Mouse (Mus musculus) embryonic fibroblast, embryonic 13.5 days (primary cell): ENCODE results near the gene Stxbp1. TPM values are rescaled to one million over a fixed set of nuclear protein-coding genes. Genes with fewer than 3 reads are reported as not detected.
A peak's percentile ranks its signal among the peaks of the same experiment; 100 is the strongest.

ENCODE experiments used
- H3K27ac ChIP-seq: 2 replicates; pipeline ENCODE4 v1.5.1; 2012; ENCODE audit warnings: low read length, control low read depth, inconsistent platforms; ENCODE audit not compliant: insufficient read depth
- H3K4me1 ChIP-seq: 2 replicates; pipeline ENCODE4 v1.6.1; 2011; ENCODE audit warnings: low read length; ENCODE audit not compliant: control insufficient read depth, insufficient read depth
- H3K4me3 ChIP-seq: 2 replicates; pipeline ENCODE4 v1.5.1; 2011; ENCODE audit warnings: mild to moderate bottlenecking, control low read depth, low read length; ENCODE audit not compliant: insufficient read depth
- CTCF ChIP-seq: IDR thresholded peaks from 2 replicates; pipeline ENCODE4 v1.5.1; 2011; ENCODE audit warnings: mild to moderate bottlenecking, control low read depth, low read length, moderate library complexity, borderline replicate concordance; ENCODE audit not compliant: insufficient read depth
- POLR2A ChIP-seq: IDR thresholded peaks from 2 replicates; pipeline ENCODE4 v1.6.1; 2011; ENCODE audit warnings: low read depth, mild to moderate bottlenecking, control low read depth, low read length, moderate library complexity
- polyA plus RNA-seq: library from polyadenylated mRNA; stranded (reverse); fragments of >200 nt; gene quantifications from 2 replicates; pipeline ENCODE4 v1.2.4, GENCODE M21; 2011; ENCODE audit warnings: low read depth; ENCODE audit not compliant: missing spikeins, insufficient read length

Gene Stxbp1
- polyA plus RNA-seq, 1 experiment = 33.3 TPM

- Histone ChIP-seq H3K27ac (no peak overlapping the region), H3K4me1 (peaks cover 6% of the 10 kb centered on the region), H3K4me3 (no peak overlapping the region)
- TF ChIP-seq CTCF (no peak), POLR2A (no peak)
These were observed 48.6 kb downstream of the Stxbp1 start for GRCm38 (mm10) chr2:32798251-32798962.

GRCm38 (mm10) chr2:32795748-32796418, 51.2 kb downstream of the Stxbp1 start:
- Histone ChIP-seq H3K4me1 (peaks cover 6% of the 10 kb centered on the region), H3K4me3 (no peak overlapping the region), H3K27ac (no peak overlapping the region)
- TF ChIP-seq POLR2A (no peak), CTCF (no peak)

- H3K27ac ChIP-seq = no peak overlapping the region
- H3K4me3 ChIP-seq = no peak overlapping the region
- no peak for TF ChIP-seq POLR2A
- TF ChIP-seq CTCF = no peak
- H3K4me1 ChIP-seq = peaks cover 7% of the 10 kb centered on the region; the same call in 1 of the 2 replicates
These were observed 55.7 kb downstream of the Stxbp1 start for GRCm38 (mm10) chr2:32791297-32791696.

- no peak overlapping the region for H3K27ac ChIP-seq
- H3K4me1 ChIP-seq = peaks cover 7% of the 10 kb centered on the region; the same call in 1 of the 2 replicates
- H3K4me3 ChIP-seq = no peak overlapping the region
- TF ChIP-seq POLR2A = no peak
- TF ChIP-seq CTCF = no peak
These were observed 58.5 kb downstream of the Stxbp1 start for GRCm38 (mm10) chr2:32788581-32788980.

GRCm38 (mm10) chr2:32787176-32787575, 59.9 kb downstream of the Stxbp1 start:
- Histone ChIP-seq H3K27ac (no peak overlapping the region), H3K4me1 (peaks cover 7% of the 10 kb centered on the region; the same call in 1 of the 2 replicates), H3K4me3 (no peak overlapping the region)
- no peak for TF ChIP-seq POLR2A
- TF ChIP-seq CTCF = no peak

GRCm38 (mm10) chr2:32784048-32784681, 62.9 kb downstream of the Stxbp1 start, which contains the start of gene Cfap157:
Gene Cfap157, minus strand, starts transcription at chr2:32784428.
- peaks cover 7% of the 10 kb centered on the region; the same call in 1 of the 2 replicates for H3K4me1 ChIP-seq
- no peak within 1 kb of the TSS for H3K4me3 ChIP-seq
- H3K27ac ChIP-seq = no peak within 1 kb of the TSS
- TF ChIP-seq CTCF (no peak), POLR2A (no peak; the same call in 1 of the 2 replicates)

- H3K27ac ChIP-seq = no peak overlapping the region
- no peak overlapping the region for H3K4me3 ChIP-seq
- peaks cover 5% of the 10 kb centered on the region; the same call in 1 of the 2 replicates for H3K4me1 ChIP-seq
- TF ChIP-seq POLR2A = no peak; the same call in 1 of the 2 replicates
- no peak for TF ChIP-seq CTCF
These were observed 65.3 kb downstream of the Stxbp1 start for GRCm38 (mm10) chr2:32781710-32782109.

GRCm38 (mm10) chr2:32779714-32780113, 67.3 kb downstream of the Stxbp1 start:
- no peak overlapping the region for H3K4me3 ChIP-seq
- peaks cover 7% of the 10 kb centered on the region for H3K4me1 ChIP-seq
- H3K27ac ChIP-seq = no peak overlapping the region
- TF ChIP-seq POLR2A (0 out of 2 replicates have a peak, but pooled peaks have one; percentile 4), CTCF (no peak)

GRCm38 (mm10) chr2:32779131-32779530, 67.9 kb downstream of the Stxbp1 start:
- Histone ChIP-seq H3K4me1 (peaks cover 7% of the 10 kb centered on the region), H3K27ac (no peak overlapping the region), H3K4me3 (no peak overlapping the region)
- peak; percentile 88 for TF ChIP-seq CTCF
- no peak for TF ChIP-seq POLR2A

- no peak overlapping the region for H3K4me3 ChIP-seq
- H3K27ac ChIP-seq = no peak overlapping the region
- no peak for TF ChIP-seq POLR2A
- H3K4me1 ChIP-seq = peaks cover 7% of the 10 kb centered on the region
These were observed 69.0 kb downstream of the Stxbp1 start for GRCm38 (mm10) chr2:32778081-32778480.
